Mouse (Mus musculus) left cerebral cortex, adult 8-10 months (tissue): Measurements from ENCODE around the gene Dzank1. TPM values are rescaled to one million over a fixed set of nuclear protein-coding genes. Genes with fewer than 3 reads are reported as not detected.

ENCODE experiments used
- total RNA-seq, 4 experiments: library from RNA; stranded (reverse); gene quantifications; 2 replicates each; pipeline ENCODE4 v1.2.4; 2022

The Dzank1 gene
- total RNA-seq, 4 experiments from 2014 or later: 194 to 219 (median 202) TPM

Other genes starting within 250 kb of the Dzank1 start
- gene Ovol2, start 195.3 kb downstream of the Dzank1 start, total RNA-seq: 10 to 100 TPM in 3 of 4 experiments, 1 to 10 TPM in 1; 9.8 to 12.3 (median 11.1) TPM
- gene Kat14, start 158.4 kb downstream of the Dzank1 start, total RNA-seq: 10 to 100 TPM; 38.1 to 46.0 (median 42.2) TPM
- gene Pet117, start 158.4 kb downstream of the Dzank1 start, total RNA-seq: 10 to 100 TPM in 2 of 4 experiments, 1 to 10 TPM in 2; 6.4 to 10.3 (median 9.2) TPM
- 10 to 100 TPM; 20.7 to 25.0 (median 23.7) TPM for gene Polr3f, start 304 bp upstream of the Dzank1 start, total RNA-seq
- gene Rbbp9, start 23.5 kb upstream of the Dzank1 start, total RNA-seq: 10 to 100 TPM; 27.2 to 29.6 (median 28.3) TPM
- gene Sec23b, start 28.8 kb upstream of the Dzank1 start, total RNA-seq: 10 to 100 TPM; 45.7 to 65.9 (median 51.7) TPM
- 10 to 100 TPM; 43.5 to 54.6 (median 48.8) TPM for gene Smim26, start 66.6 kb upstream of the Dzank1 start, total RNA-seq
- gene Dtd1, start 72.5 kb upstream of the Dzank1 start, total RNA-seq: 10 to 100 TPM; 59.8 to 64.5 (median 62.2) TPM